Mouse (Mus musculus) liver, embryonic 11.5 days (tissue): ENCODE data around the gene Sf3b2. TPM values are rescaled to one million over a fixed set of nuclear protein-coding genes. Genes with fewer than 3 reads are reported as not detected.

ENCODE experiments used
- ATAC-seq: fragments of 200-750 bp; cut with Nextera tagmentation; replicated peaks from 2 replicates; pipeline ENCODE4 v1.8.0; 2017; ENCODE audit warnings: moderate number of reproducible peaks, mild to moderate bottlenecking, moderate TSS enrichment, moderate library complexity; ENCODE audit not compliant: low FRiP score
- DNase-seq: peaks from one replicate; pipeline ENCODE4 v3.0.0-alpha.2; 2017; ENCODE audit warnings: low spot score
- H3K27ac ChIP-seq: fragments of 300-500 bp; sonication (generic); 2 replicates; pipeline ENCODE4 v1.5.1; 2014; ENCODE audit warnings: mild to moderate bottlenecking, low read depth, low read length, control low read depth
- H3K27me3 ChIP-seq: fragments of 300-500 bp; sonication (generic); replicated peaks from 2 replicates; pipeline ENCODE4 v1.6.1; 2014; ENCODE audit warnings: low read length, mixed read lengths; ENCODE audit not compliant: control insufficient read depth, insufficient read depth
- H3K36me3 ChIP-seq: fragments of 300-500 bp; sonication (generic); 2 replicates; pipeline ENCODE4 v1.6.1; 2014; ENCODE audit warnings: mild to moderate bottlenecking, low read length, moderate library complexity, mixed read lengths; ENCODE audit not compliant: control insufficient read depth, insufficient read depth
- H3K4me1 ChIP-seq: fragments of 300-500 bp; sonication (generic); replicated peaks from 2 replicates; pipeline ENCODE4 v1.6.1; 2014; ENCODE audit warnings: low read length, mixed read lengths; ENCODE audit not compliant: control insufficient read depth, insufficient read depth
- H3K4me2 ChIP-seq: fragments of 300-500 bp; sonication (generic); 2 replicates; pipeline ENCODE4 v1.6.1; 2014; ENCODE audit warnings: mild to moderate bottlenecking, control low read depth, moderate library complexity
- H3K4me3 ChIP-seq: fragments of 300-500 bp; sonication (generic); 2 replicates; pipeline ENCODE4 v1.5.1; 2014; ENCODE audit warnings: low read depth, low read length, control low read depth
- H3K9ac ChIP-seq: fragments of 300-500 bp; sonication (generic); 2 replicates; pipeline ENCODE4 v1.6.1; 2014; ENCODE audit warnings: low read depth, low read length, control low read depth
- H3K9me3 ChIP-seq: fragments of 300-500 bp; sonication (generic); 2 replicates; pipeline ENCODE4 v1.6.1; 2016; ENCODE audit warnings: low read length, inconsistent platforms, mixed read lengths; ENCODE audit not compliant: control insufficient read depth
- WGBS: fragments of 180-500 bp; shearing (Covaris S2); extraction: QIAGEN DNeasy Blood & Tissue Kit; methylation state at CpG from one replicate; pipeline ENCODE4 v1.1.7; 2014; 5-methylcytosine and 5-hydroxymethylcytosine counted together
- polyA plus RNA-seq: library from polyadenylated mRNA; unstranded; fragments of >200 nt; fragmentation: Nextera tagmentation; extraction: Ambion mirVana; gene quantifications from 2 replicates; pipeline ENCODE4 v1.2.1, GENCODE M21; 2014

The Sf3b2 gene
- polyA plus RNA-seq, 1 experiment from 2014 or later = 285 TPM

GRCm38 (mm10) chr19:5277140-5277539 is 18.1 kb downstream of the Sf3b2 start:
- Histone ChIP-seq H3K4me1 (peaks cover 14% of the 10 kb centered on the region), H3K36me3 (peaks cover 57% of the 10 kb centered on the region), H3K27ac (no peak overlapping the region), H3K9me3 (no peaks in the 10 kb centered on the region), H3K27me3 (no peaks in the 10 kb centered on the region), H3K4me2 (no peak overlapping the region), H3K4me3 (no peak overlapping the region), H3K9ac (no peak overlapping the region)
- 97% methylated on average over 3 of the region's 3 CpGs for WGBS
- no peak for DNase-seq
- ATAC-seq = no peak

GRCm38 (mm10) chr19:5276531-5276930 is 18.7 kb downstream of the Sf3b2 start:
- no peaks in the 10 kb centered on the region for H3K27me3 ChIP-seq

GRCm38 (mm10) chr19:5275736-5276135 is 19.5 kb downstream of the Sf3b2 start:
- H3K9ac ChIP-seq = no peak overlapping the region
- WGBS = 86% methylated on average over 5 of the region's 5 CpGs

More at GRCm38 (mm10) chr19:5276531-5276930, 18.7 kb downstream of the Sf3b2 start:
- WGBS = 95% methylated on average over 2 of the region's 2 CpGs
- peaks cover 20% of the 10 kb centered on the region for H3K4me1 ChIP-seq
- no peak overlapping the region for H3K27ac ChIP-seq
- no peak for DNase-seq
- H3K4me2 ChIP-seq = no peak overlapping the region
- ATAC-seq = no peak
- peaks cover 54% of the 10 kb centered on the region for H3K36me3 ChIP-seq
- H3K9me3 ChIP-seq = no peaks in the 10 kb centered on the region
- no peak overlapping the region for H3K9ac ChIP-seq
- H3K4me3 ChIP-seq = no peak overlapping the region

GRCm38 (mm10) chr19:5274641-5275040 is 20.6 kb downstream of the Sf3b2 start:
- H3K9me3 ChIP-seq = no peaks in the 10 kb centered on the region
- H3K9ac ChIP-seq = no peak overlapping the region
- peak overlapping the region; percentile 87; the same call in 1 of the 2 replicates for H3K27ac ChIP-seq
- H3K4me1 ChIP-seq = peaks cover 34% of the 10 kb centered on the region
- no peaks in the 10 kb centered on the region for H3K27me3 ChIP-seq
- 0 out of 2 replicates have a peak overlapping the region, but pooled peaks have one; percentile 7 for H3K4me3 ChIP-seq
- H3K4me2 ChIP-seq = no peak overlapping the region
- WGBS = 82% methylated on average over 13 of the region's 13 CpGs
- ATAC-seq (no peak), DNase-seq (no peak)
- H3K36me3 ChIP-seq = peaks cover 46% of the 10 kb centered on the region

More at GRCm38 (mm10) chr19:5275736-5276135, 19.5 kb downstream of the Sf3b2 start:
- Histone ChIP-seq H3K27me3 (no peaks in the 10 kb centered on the region), H3K27ac (no peak overlapping the region), H3K4me3 (no peak overlapping the region), H3K9me3 (no peaks in the 10 kb centered on the region), H3K4me1 (peaks cover 26% of the 10 kb centered on the region), H3K36me3 (peaks cover 50% of the 10 kb centered on the region), H3K4me2 (no peak overlapping the region)
- DNase-seq (no peak), ATAC-seq (no peak)

GRCm38 (mm10) chr19:5273916-5274315 is 21.3 kb downstream of the Sf3b2 start:
- peaks cover 40% of the 10 kb centered on the region for H3K36me3 ChIP-seq

GRCm38 (mm10) chr19:5272801-5273733 is 22.2 kb downstream of the Sf3b2 start, which contains the start of gene Pacs1:
Pacs1 (minus strand) TSS chr19:5273119.
- Histone ChIP-seq H3K36me3 (peaks cover 33% of the 10 kb centered on the region), H3K9me3 (no peaks in the 10 kb centered on the region), H3K4me2 (peak within 1 kb of the TSS; percentile 97), H3K9ac (peak within 1 kb of the TSS; percentile 94), H3K27ac (peak within 1 kb of the TSS; percentile 87), H3K4me1 (peaks cover 44% of the 10 kb centered on the region), H3K27me3 (no peaks in the 10 kb centered on the region), H3K4me3 (peak within 1 kb of the TSS; percentile 95)
- WGBS = under 1% methylated on average over 77 of the region's 97 CpGs
- DNase-seq (peak; percentile 90), ATAC-seq (peak; percentile 84)

More at GRCm38 (mm10) chr19:5273916-5274315, 21.3 kb downstream of the Sf3b2 start:
- no peak for DNase-seq
- ATAC-seq = no peak
- Histone ChIP-seq H3K4me1 (peaks cover 38% of the 10 kb centered on the region), H3K9me3 (no peaks in the 10 kb centered on the region), H3K9ac (peak overlapping the region; percentile 94; the same call in 1 of the 2 replicates), H3K27me3 (no peaks in the 10 kb centered on the region), H3K4me2 (peak overlapping the region; percentile 97), H3K27ac (peak overlapping the region; percentile 87), H3K4me3 (no peak overlapping the region)
- 56% methylated on average over 4 of the region's 4 CpGs for WGBS

GRCm38 (mm10) chr19:5272326-5272795 is 22.9 kb downstream of the Sf3b2 start:
- Histone ChIP-seq H3K9ac (peak overlapping the region; percentile 94), H3K4me2 (peak overlapping the region; percentile 97), H3K4me3 (peak overlapping the region; percentile 95), H3K4me1 (peaks cover 48% of the 10 kb centered on the region), H3K36me3 (peaks cover 26% of the 10 kb centered on the region), H3K27ac (peak overlapping the region; percentile 87), H3K27me3 (no peaks in the 10 kb centered on the region), H3K9me3 (no peaks in the 10 kb centered on the region)
- WGBS = 1% methylated on average over 26 of the region's 30 CpGs
- ATAC-seq (peak; percentile 47), DNase-seq (peak; percentile 63)

GRCm38 (mm10) chr19:5271430-5271829 is 23.8 kb downstream of the Sf3b2 start:
- H3K27ac ChIP-seq = no peak overlapping the region
- H3K27me3 ChIP-seq = no peaks in the 10 kb centered on the region
- H3K9me3 ChIP-seq = no peaks in the 10 kb centered on the region
- H3K36me3 ChIP-seq = peaks cover 19% of the 10 kb centered on the region
- no peak for ATAC-seq
- 45% methylated on average over 1 of the region's 1 CpGs for WGBS
- peak overlapping the region; percentile 94 for H3K9ac ChIP-seq
- H3K4me1 ChIP-seq = peaks cover 51% of the 10 kb centered on the region
- H3K4me3 ChIP-seq = peak overlapping the region; percentile 95
- peak overlapping the region; percentile 97 for H3K4me2 ChIP-seq
- no peak for DNase-seq
